Mouse (Mus musculus): ENCODE measurements around the gene Dcaf4. TPM values are rescaled to one million over a fixed set of nuclear protein-coding genes. Genes with fewer than 3 reads are reported as not detected.
A peak's percentile ranks its signal among the peaks of the same experiment; 100 is the strongest.

Gene Dcaf4
- polyA plus RNA-seq, 1 experiment from 2014 or later = 29.3 TPM

GRCm38 (mm10) chr12:83486671-83487461 is 33.4 kb upstream of the Dcaf4 start:
- DNase-seq (ENCODE audit: low spot score) = peak; percentile 77
- H3K4me3 ChIP-seq = peak overlapping the region; percentile 69
- H3K27me3 ChIP-seq (ENCODE audit: low read depth, poor library complexity, severe bottlenecking) = peaks cover 51% of the 10 kb centered on the region
- no peaks in the 10 kb centered on the region for H3K36me3 ChIP-seq
- H3K4me1 ChIP-seq = peaks cover 49% of the 10 kb centered on the region
- no peaks in the 10 kb centered on the region for H3K9me3 ChIP-seq (replicated peaks)
- under 1% methylated on average over 73 of the region's 73 CpGs for WGBS
- peak overlapping the region; percentile 61 for H3K27ac ChIP-seq

- peak within 1 kb of the TSS; percentile 69 for H3K4me3 ChIP-seq
- WGBS = under 1% methylated on average over 31 of the region's 31 CpGs
- H3K9me3 ChIP-seq (replicated peaks) = no peaks in the 10 kb centered on the region
- peak; percentile 96 for DNase-seq (ENCODE audit: low spot score)
- H3K27me3 ChIP-seq (ENCODE audit: low read depth, poor library complexity, severe bottlenecking) = peaks cover 51% of the 10 kb centered on the region
- H3K4me1 ChIP-seq = peaks cover 45% of the 10 kb centered on the region
- peak within 1 kb of the TSS; percentile 61 for H3K27ac ChIP-seq
- H3K36me3 ChIP-seq = no peaks in the 10 kb centered on the region
Measured at GRCm38 (mm10) chr12:83487476-83487991, 32.7 kb upstream of the Dcaf4 start, which contains the start of gene Dpf3. TSS of gene Dpf3 (minus strand) at chr12:83487716.

GRCm38 (mm10) chr12:83488211-83488941 is 31.9 kb upstream of the Dcaf4 start:
- DNase-seq (ENCODE audit: low spot score) = peak; percentile 58
- Histone ChIP-seq H3K36me3 (no peaks in the 10 kb centered on the region), H3K27ac (no peak overlapping the region), H3K4me1 (peaks cover 45% of the 10 kb centered on the region), H3K9me3 (replicated peaks) (no peaks in the 10 kb centered on the region), H3K4me3 (peak overlapping the region; percentile 69), H3K27me3 (ENCODE audit: low read depth, poor library complexity, severe bottlenecking) (peaks cover 51% of the 10 kb centered on the region)
- WGBS = under 1% methylated on average over 29 of the region's 29 CpGs

GRCm38 (mm10) chr12:83489748-83490147 is 30.5 kb upstream of the Dcaf4 start:
- DNase-seq (ENCODE audit: low spot score) = no peak
- Histone ChIP-seq H3K27ac (no peak overlapping the region), H3K9me3 (replicated peaks) (no peaks in the 10 kb centered on the region), H3K27me3 (ENCODE audit: low read depth, poor library complexity, severe bottlenecking) (peaks cover 47% of the 10 kb centered on the region), H3K4me3 (no peak overlapping the region), H3K36me3 (no peaks in the 10 kb centered on the region), H3K4me1 (peaks cover 39% of the 10 kb centered on the region)
- 36% methylated on average over 2 of the region's 2 CpGs for WGBS

GRCm38 (mm10) chr12:83491609-83492008 is 28.7 kb upstream of the Dcaf4 start:
- DNase-seq (ENCODE audit: low spot score) = no peak
- Histone ChIP-seq H3K4me1 (peaks cover 32% of the 10 kb centered on the region), H3K4me3 (no peak overlapping the region), H3K27ac (no peak overlapping the region), H3K27me3 (ENCODE audit: low read depth, poor library complexity, severe bottlenecking) (peaks cover 29% of the 10 kb centered on the region), H3K36me3 (no peaks in the 10 kb centered on the region), H3K9me3 (replicated peaks) (no peaks in the 10 kb centered on the region)
- 60% methylated on average over 1 of the region's 1 CpGs for WGBS

GRCm38 (mm10) chr12:83492808-83493207 is 27.5 kb upstream of the Dcaf4 start:
- H3K27me3 ChIP-seq (ENCODE audit: low read depth, poor library complexity, severe bottlenecking) = peaks cover 29% of the 10 kb centered on the region
- H3K27ac ChIP-seq = no peak overlapping the region
- H3K9me3 ChIP-seq (replicated peaks) = no peaks in the 10 kb centered on the region
- WGBS = 85% methylated on average over 3 of the region's 3 CpGs
- H3K4me3 ChIP-seq = no peak overlapping the region
- no peaks in the 10 kb centered on the region for H3K36me3 ChIP-seq
- DNase-seq (ENCODE audit: low spot score) = no peak
- H3K4me1 ChIP-seq = peaks cover 24% of the 10 kb centered on the region

GRCm38 (mm10) chr12:83494196-83494595 is 26.1 kb upstream of the Dcaf4 start:
- H3K27me3 ChIP-seq (ENCODE audit: low read depth, poor library complexity, severe bottlenecking) = peaks cover 16% of the 10 kb centered on the region
- 85% methylated on average over 9 of the region's 9 CpGs for WGBS
- H3K4me1 ChIP-seq = peaks cover 11% of the 10 kb centered on the region
- H3K36me3 ChIP-seq = no peaks in the 10 kb centered on the region
- no peak for DNase-seq (ENCODE audit: low spot score)
- H3K9me3 ChIP-seq (replicated peaks) = no peaks in the 10 kb centered on the region
- no peak overlapping the region for H3K4me3 ChIP-seq
- no peak overlapping the region for H3K27ac ChIP-seq

- no peak overlapping the region for H3K4me3 ChIP-seq
- DNase-seq (ENCODE audit: low spot score) = no peak
- H3K27ac ChIP-seq = no peak overlapping the region
- H3K4me1 ChIP-seq = peaks cover 16% of the 10 kb centered on the region
- no peaks in the 10 kb centered on the region for H3K36me3 ChIP-seq
- WGBS = 64% methylated on average over 4 of the region's 4 CpGs
- peaks cover 8% of the 10 kb centered on the region; the same call in 1 of the 2 replicates for H3K27me3 ChIP-seq (ENCODE audit: low read depth, poor library complexity, severe bottlenecking)
- no peaks in the 10 kb centered on the region for H3K9me3 ChIP-seq (replicated peaks)
Measured at GRCm38 (mm10) chr12:83495248-83495960, 24.9 kb upstream of the Dcaf4 start.

- Histone ChIP-seq H3K4me1 (peaks cover 19% of the 10 kb centered on the region), H3K9me3 (replicated peaks) (no peaks in the 10 kb centered on the region), H3K27ac (no peak overlapping the region), H3K36me3 (no peaks in the 10 kb centered on the region), H3K4me3 (no peak overlapping the region), H3K27me3 (ENCODE audit: low read depth, poor library complexity, severe bottlenecking) (peaks cover 8% of the 10 kb centered on the region; the same call in 1 of the 2 replicates)
- WGBS = 39% methylated on average over 9 of the region's 9 CpGs
- DNase-seq (ENCODE audit: low spot score) = no peak
Measured at GRCm38 (mm10) chr12:83495961-83496282, 24.3 kb upstream of the Dcaf4 start.

- Histone ChIP-seq H3K4me3 (no peak overlapping the region), H3K27me3 (ENCODE audit: low read depth, poor library complexity, severe bottlenecking) (peaks cover 8% of the 10 kb centered on the region; the same call in 1 of the 2 replicates), H3K9me3 (replicated peaks) (no peaks in the 10 kb centered on the region), H3K27ac (no peak overlapping the region), H3K36me3 (no peaks in the 10 kb centered on the region), H3K4me1 (peaks cover 19% of the 10 kb centered on the region)
- 73% methylated on average over 4 of the region's 4 CpGs for WGBS
- DNase-seq (ENCODE audit: low spot score) = no peak
Measured at GRCm38 (mm10) chr12:83496336-83496735, 23.9 kb upstream of the Dcaf4 start.

GRCm38 (mm10) chr12:83496736-83497135 is 23.5 kb upstream of the Dcaf4 start:
- Histone ChIP-seq H3K27ac (no peak overlapping the region), H3K27me3 (ENCODE audit: low read depth, poor library complexity, severe bottlenecking) (peaks cover 11% of the 10 kb centered on the region), H3K9me3 (replicated peaks) (no peaks in the 10 kb centered on the region), H3K4me3 (no peak overlapping the region), H3K36me3 (no peaks in the 10 kb centered on the region), H3K4me1 (peaks cover 19% of the 10 kb centered on the region)
- WGBS = 96% methylated on average over 6 of the region's 6 CpGs
- no peak for DNase-seq (ENCODE audit: low spot score)

GRCm38 (mm10) chr12:83497959-83498358 is 22.3 kb upstream of the Dcaf4 start:
- Histone ChIP-seq H3K27me3 (ENCODE audit: low read depth, poor library complexity, severe bottlenecking) (peaks cover 14% of the 10 kb centered on the region), H3K36me3 (no peaks in the 10 kb centered on the region), H3K9me3 (replicated peaks) (no peaks in the 10 kb centered on the region), H3K4me3 (no peak overlapping the region), H3K4me1 (peaks cover 19% of the 10 kb centered on the region), H3K27ac (no peak overlapping the region)
- 83% methylated on average over 3 of the region's 3 CpGs for WGBS
- no peak for DNase-seq (ENCODE audit: low spot score)

All from limb, embryonic 10.5 days (tissue).